Mouse (Mus musculus) kidney, adult 2 months (tissue): ENCODE measurements around the gene Sdhaf3. TPM values are rescaled to one million over a fixed set of nuclear protein-coding genes. Genes with fewer than 3 reads are reported as not detected.

Experiments used
- DNase-seq: peaks from one replicate; pipeline ENCODE4 v3.0.0; 2021
- H3K27ac ChIP-seq: fragments of 200-500 bp; 2 replicates; pipeline ENCODE4 v1.5.1; 2012; ENCODE audit warnings: low read depth, low read length, control low read depth, inconsistent platforms; ENCODE audit not compliant: insufficient read depth
- H3K27me3 ChIP-seq: fragments of 200-500 bp; replicated peaks from 2 replicates; pipeline ENCODE4 v1.6.1; 2012; ENCODE audit warnings: mild to moderate bottlenecking, moderate library complexity, low read length, inconsistent platforms; ENCODE audit not compliant: control insufficient read depth, insufficient read depth
- H3K36me3 ChIP-seq: fragments of 200-500 bp; 2 replicates; pipeline ENCODE4 v1.6.1; 2012; ENCODE audit warnings: mild to moderate bottlenecking, moderate library complexity, low read length, inconsistent platforms; ENCODE audit not compliant: control insufficient read depth, insufficient read depth
- H3K4me1 ChIP-seq: fragments of 200-500 bp; 2 replicates; pipeline ENCODE4 v1.6.1; 2011; ENCODE audit warnings: low read length; ENCODE audit not compliant: control insufficient read depth, insufficient read depth
- H3K4me3 ChIP-seq: fragments of 200-500 bp; 2 replicates; pipeline ENCODE4 v1.5.1; 2011; ENCODE audit warnings: mild to moderate bottlenecking, low read depth, low read length, control low read depth; ENCODE audit not compliant: insufficient read depth
- CTCF ChIP-seq: fragments of 200-500 bp; conservative IDR thresholded peaks from 2 replicates; pipeline ENCODE4 v1.5.1; 2011; ENCODE audit warnings: low read depth, mild to moderate bottlenecking, control low read depth, low read length, moderate library complexity, mixed read lengths; ENCODE audit not compliant: insufficient read depth, insufficient read length
- POLR2A ChIP-seq: fragments of 200-500 bp; IDR thresholded peaks from one replicate; pipeline ENCODE4 v1.6.1; 2011; ENCODE audit warnings: low read depth, low read length, control low read depth
- WGBS: fragments of 180-500 bp; shearing (Covaris S2); methylation state at CpG from one replicate; pipeline ENCODE4 v1.1.7; 2018; 5-methylcytosine and 5-hydroxymethylcytosine counted together
- polyA plus RNA-seq: library from polyadenylated mRNA; depleted of rRNA; stranded (reverse); fragments of >200 nt; gene quantifications from 2 replicates; pipeline ENCODE4 v1.2.3, GENCODE M21; 2012

Gene Sdhaf3
- polyA plus RNA-seq, 1 experiment: 1.2 TPM

DNA sequence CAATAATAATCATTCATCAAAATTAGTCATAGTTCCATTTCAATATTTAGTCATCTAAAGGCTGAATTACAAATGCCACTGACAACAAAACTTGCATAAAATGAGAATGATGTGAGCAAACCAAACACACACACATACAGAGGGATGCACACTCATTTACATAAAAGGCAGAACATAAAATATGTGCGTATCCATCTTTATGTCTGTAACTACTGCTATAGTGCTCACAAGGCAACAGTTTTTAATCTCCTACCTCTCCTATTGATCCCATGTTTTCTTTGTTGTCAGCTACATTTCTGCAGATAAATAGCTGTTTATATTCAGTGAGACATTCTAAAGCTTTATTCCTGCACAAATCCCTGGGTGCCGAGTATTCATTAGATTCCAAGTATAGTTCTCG lies 107.0 kb downstream of the Sdhaf3 start:
- Histone ChIP-seq H3K4me3 (no peak overlapping the region), H3K27ac (no peak overlapping the region), H3K4me1 (no peaks in the 10 kb centered on the region), H3K27me3 (no peaks in the 10 kb centered on the region), H3K36me3 (no peaks in the 10 kb centered on the region)
- TF ChIP-seq CTCF (no peak), POLR2A (no peak)
- WGBS: 97% methylated on average over 3 of the region's 3 CpGs
- no peak for DNase-seq

GRCm38 (mm10) chr6:7068782-7069181 lies 113.0 kb downstream of the Sdhaf3 start:
- Histone ChIP-seq H3K27ac (no peak overlapping the region), H3K27me3 (no peaks in the 10 kb centered on the region), H3K36me3 (no peaks in the 10 kb centered on the region), H3K4me1 (no peaks in the 10 kb centered on the region), H3K4me3 (no peak overlapping the region)
- 54% methylated on average over 3 of the region's 3 CpGs for WGBS
- DNase-seq: no peak
- TF ChIP-seq POLR2A (no peak), CTCF (no peak)

DNA sequence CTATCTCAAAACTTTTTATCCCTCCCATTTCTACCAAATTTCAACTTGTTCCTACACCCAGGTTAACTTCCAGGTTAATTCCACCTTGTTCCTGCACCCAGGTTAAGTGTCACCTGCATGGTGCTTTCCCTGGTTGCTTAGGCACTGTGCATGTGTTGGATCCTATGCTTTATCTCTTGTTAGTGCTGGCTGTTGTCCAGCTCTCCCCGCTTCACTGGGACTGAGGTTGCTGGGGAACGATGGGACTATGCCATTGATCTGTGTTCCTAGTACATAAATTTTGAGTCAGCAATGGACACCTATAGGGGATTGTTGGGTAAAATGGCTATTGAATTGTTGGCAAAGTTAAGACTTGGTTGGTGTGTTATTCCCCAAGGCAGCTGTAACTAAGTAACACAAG lies 113.7 kb downstream of the Sdhaf3 start:
- Histone ChIP-seq H3K27me3 (no peaks in the 10 kb centered on the region), H3K27ac (no peak overlapping the region), H3K4me1 (no peaks in the 10 kb centered on the region), H3K4me3 (no peak overlapping the region), H3K36me3 (no peaks in the 10 kb centered on the region)
- TF ChIP-seq POLR2A (no peak), CTCF (no peak)
- no peak for DNase-seq
- 41% methylated on average over 2 of the region's 2 CpGs for WGBS

DNA sequence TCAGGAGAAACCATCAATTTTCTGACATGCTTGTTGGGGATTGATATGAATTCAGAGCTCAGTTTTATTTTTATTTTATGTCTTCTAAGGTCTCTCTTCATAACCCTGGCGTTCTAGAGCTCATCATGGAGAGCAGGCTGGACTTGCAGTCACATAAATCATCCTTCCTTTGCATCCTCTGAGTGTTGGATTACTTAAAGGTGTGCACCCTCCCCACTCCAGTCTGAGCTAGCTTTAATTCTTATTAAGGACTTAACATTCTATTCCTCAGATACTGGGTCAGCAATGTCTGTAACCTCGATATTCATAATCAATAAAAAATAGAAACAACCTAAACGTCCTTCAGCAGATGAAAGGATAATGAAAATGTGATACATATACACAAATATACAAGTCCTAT lies 126.2 kb downstream of the Sdhaf3 start:
- 46% methylated on average over 3 of the region's 3 CpGs for WGBS
- Histone ChIP-seq H3K4me1 (no peaks in the 10 kb centered on the region), H3K27me3 (no peaks in the 10 kb centered on the region), H3K27ac (no peak overlapping the region), H3K4me3 (no peak overlapping the region), H3K36me3 (no peaks in the 10 kb centered on the region)
- no peak for TF ChIP-seq POLR2A
- TF ChIP-seq CTCF: no peak
- no peak for DNase-seq

DNA sequence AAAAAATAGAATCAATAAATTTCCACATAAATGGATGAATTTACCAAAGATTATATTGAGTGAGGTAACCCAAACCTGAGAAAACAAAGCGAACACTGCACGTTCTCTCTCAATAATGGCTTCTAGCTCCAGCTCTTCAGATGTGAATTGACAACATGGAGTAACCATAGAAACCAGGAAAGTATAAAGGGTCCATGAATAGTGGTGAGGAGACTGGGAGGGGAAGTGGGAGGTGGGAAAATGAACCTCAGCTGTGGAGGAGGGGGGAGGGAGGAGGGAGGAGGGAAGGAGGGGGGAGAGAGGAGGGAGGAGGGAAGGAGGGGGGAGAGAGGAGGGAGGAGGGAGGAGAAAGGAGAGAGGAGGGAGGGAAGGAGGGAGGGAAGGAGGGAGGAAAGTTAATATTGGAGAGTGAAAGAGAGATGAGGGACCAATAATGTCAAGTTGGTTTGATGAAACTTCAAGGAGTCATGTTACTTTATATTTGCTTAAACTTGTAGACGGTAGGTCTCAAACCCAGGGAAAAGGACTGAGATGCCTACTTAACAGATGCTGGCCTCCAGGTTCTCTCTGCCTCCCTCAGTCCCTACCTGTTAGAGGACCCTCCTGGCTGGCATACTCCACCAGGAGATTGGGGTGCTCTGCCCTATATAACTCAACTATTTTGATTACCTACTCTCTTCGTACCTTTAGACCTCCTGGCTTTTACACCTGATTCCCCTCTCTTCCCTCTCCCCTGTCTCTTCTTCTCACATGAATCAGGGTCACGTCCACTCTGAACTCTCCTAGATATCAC lies 126.9 kb downstream of the Sdhaf3 start:
- no peaks in the 10 kb centered on the region for H3K36me3 ChIP-seq
- H3K27ac ChIP-seq: no peak overlapping the region
- 60% methylated on average over 5 of the region's 5 CpGs for WGBS
- TF ChIP-seq POLR2A: no peak
- no peak for TF ChIP-seq CTCF
- H3K4me3 ChIP-seq: no peak overlapping the region
- no peak for DNase-seq
- H3K27me3 ChIP-seq: no peaks in the 10 kb centered on the region
- no peaks in the 10 kb centered on the region for H3K4me1 ChIP-seq

GRCm38 (mm10) chr6:7083661-7084060 lies 127.9 kb downstream of the Sdhaf3 start:
- H3K36me3 ChIP-seq: no peaks in the 10 kb centered on the region
- no peaks in the 10 kb centered on the region; the same call in 1 of the 2 replicates for H3K27me3 ChIP-seq
- 93% methylated on average over 4 of the region's 4 CpGs for whole genome bisulfite sequencing
- H3K4me1 ChIP-seq: no peaks in the 10 kb centered on the region
- no peak overlapping the region for H3K27ac ChIP-seq
- DNase-seq: no peak
- no peak overlapping the region for H3K4me3 ChIP-seq
- TF ChIP-seq POLR2A: no peak
- no peak for TF ChIP-seq CTCF

GRCm38 (mm10) chr6:7084370-7084769 lies 128.6 kb downstream of the Sdhaf3 start:
- WGBS: 83% methylated on average over 2 of the region's 2 CpGs
- Histone ChIP-seq H3K4me1 (no peaks in the 10 kb centered on the region), H3K36me3 (no peaks in the 10 kb centered on the region), H3K27me3 (no peaks in the 10 kb centered on the region; the same call in 1 of the 2 replicates), H3K27ac (no peak overlapping the region), H3K4me3 (no peak overlapping the region)
- TF ChIP-seq POLR2A (no peak), CTCF (no peak)
- no peak for DNase-seq
